8 mouse cellular contexts compared by ENCODE assay signal in the genomic region with DNA sequence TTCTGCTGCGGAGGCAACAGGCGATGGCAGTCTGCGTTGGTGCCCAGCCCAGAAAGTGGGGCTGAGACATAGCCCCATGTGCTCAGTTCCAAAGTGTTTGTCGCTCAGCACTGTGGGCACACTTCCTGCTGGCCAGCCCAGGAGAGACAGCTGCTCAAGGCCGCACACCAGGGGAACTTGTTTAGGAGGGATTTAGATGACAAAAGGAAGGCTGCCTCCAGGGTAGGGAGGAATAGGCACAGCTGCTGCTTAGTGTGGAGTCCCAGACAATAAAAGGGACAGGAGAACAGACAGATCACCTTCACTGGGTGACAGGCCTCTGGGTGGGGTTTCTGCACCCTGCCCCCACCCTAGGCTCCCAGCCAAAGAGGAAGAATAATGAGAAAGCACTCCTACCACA.
DNase-seq lines count a peak whose midpoint lies in the region; ATAC-seq lines count a peak whose summit lies in the region.

No protein-coding gene starts in this region.

- peak; percentile 15 for DNase-seq in ovary, postnatal 36 days (ENCODE audit: low spot score)
- DNase-seq in ovary, postnatal 10 days (ENCODE audit: low spot score), result no peak
- DNase-seq in frontal cortex, postnatal 36 days (ENCODE audit: low spot score in 2 of 2), result peak; percentile 30 to 37
- DNase-seq in left cerebral cortex, postnatal 14 days (ENCODE audit: low spot score in 2 of 2), result peak; percentile 46 to 55
- DNase-seq in right cerebral cortex, postnatal 36 days (ENCODE audit: low spot score in 2 of 2), result peak; percentile 14 to 21
- no peak for DNase-seq in liver
- no peak for DNase-seq in Muller cell, postnatal 12 days (ENCODE audit: inconsistent ontology term)

- ATAC-seq in monocyte, adult 5-6 weeks (replicated peaks; ENCODE audit: insufficient number of reproducible peaks, low FRiP score, low TSS enrichment, poor library complexity, severe bottlenecking), result no peak

- intact Hi-C loops in left cerebral cortex, postnatal 14 days (cut with DNase I), result no loop called here

Comparison
In these comparisons a context has a peak if more than half of its experiments do, and no peak if none do; other contexts are left out.
1. DNase-seq: peak in ovary, postnatal 36 days (single experiment), frontal cortex, postnatal 36 days (2 of 2), left cerebral cortex, postnatal 14 days (2 of 2) and right cerebral cortex, postnatal 36 days (2 of 2); none in ovary, postnatal 10 days (single experiment), liver (single experiment) and Muller cell, postnatal 12 days (single experiment).